Mouse (Mus musculus) 416B (cell line): ENCODE measurements at regions not wholly inside any gene's neighbourhood (a gene's known extent, or its start where the extent isn't known, plus 50 kb on each side); places are given as distances from the start of the nearest gene placed in this dataset.

Source experiments
- DNase-seq: peaks from one replicate; pipeline ENCODE4 v3.0.0; 2011; ENCODE audit warnings: low read depth

GRCm38 (mm10) chr7:113621316-113621715 is 107.7 kb downstream of the Far1 start:
- no peak for DNase-seq

GRCm38 (mm10) chr7:113621898-113622510 is 108.4 kb downstream of the Far1 start:
- no peak for DNase-seq

- no peak for DNase-seq
These were observed 109.7 kb downstream of the Far1 start for GRCm38 (mm10) chr7:113623296-113623695.

DNA sequence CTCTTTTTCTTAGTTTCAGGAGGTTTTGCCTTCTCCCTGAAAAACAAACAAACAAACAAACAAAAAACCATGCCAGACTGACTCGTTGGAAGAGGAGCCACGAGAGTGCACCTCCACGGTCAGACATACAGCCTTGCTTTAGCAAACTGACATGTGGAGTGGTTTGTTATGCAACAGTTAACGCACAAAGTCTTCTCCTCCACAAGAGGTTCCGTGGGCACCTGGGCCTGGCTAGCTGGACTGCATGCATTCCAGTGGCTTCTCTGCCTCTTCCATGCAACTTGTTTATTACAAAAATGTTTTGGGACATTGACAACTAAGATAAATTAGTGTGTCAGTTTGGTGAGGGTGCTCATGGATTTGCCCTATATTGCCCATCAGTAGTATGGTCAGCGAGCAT is 110.3 kb downstream of the Far1 start:
- DNase-seq, result no peak

- DNase-seq, result no peak
These were observed 113.1 kb downstream of the Far1 start for GRCm38 (mm10) chr7:113626734-113627133.

GRCm38 (mm10) chr7:113637011-113637600 is 123.5 kb downstream of the Far1 start:
- no peak for DNase-seq

GRCm38 (mm10) chr7:113638098-113638497 is 124.5 kb downstream of the Far1 start:
- no peak for DNase-seq

GRCm38 (mm10) chr7:113642540-113642939 is 123.3 kb upstream of the Spon1 start:
- no peak for DNase-seq

DNA sequence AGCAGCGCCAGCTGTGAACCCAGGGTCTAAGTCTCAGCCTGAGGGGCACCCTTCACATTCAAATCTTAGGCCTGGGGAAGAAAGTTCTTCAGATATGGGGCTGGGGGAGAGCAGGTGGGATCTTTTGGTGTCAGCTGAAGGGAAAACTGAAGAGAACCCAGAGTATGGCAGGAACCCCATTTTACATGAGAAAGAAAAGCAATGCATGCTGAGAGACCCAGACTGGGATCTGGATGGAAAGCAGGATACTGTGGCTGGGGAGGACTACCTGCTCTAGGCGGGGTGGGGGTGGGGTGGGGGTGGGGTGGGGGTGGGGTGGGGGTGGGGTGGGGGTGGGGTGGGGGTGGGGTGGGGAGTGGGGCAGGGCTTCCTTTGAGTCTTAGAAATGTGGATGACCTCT is 115.2 kb upstream of the Spon1 start:
- DNase-seq, result no peak

GRCm38 (mm10) chr7:113651696-113652095 is 114.1 kb upstream of the Spon1 start:
- DNase-seq, result no peak

DNA sequence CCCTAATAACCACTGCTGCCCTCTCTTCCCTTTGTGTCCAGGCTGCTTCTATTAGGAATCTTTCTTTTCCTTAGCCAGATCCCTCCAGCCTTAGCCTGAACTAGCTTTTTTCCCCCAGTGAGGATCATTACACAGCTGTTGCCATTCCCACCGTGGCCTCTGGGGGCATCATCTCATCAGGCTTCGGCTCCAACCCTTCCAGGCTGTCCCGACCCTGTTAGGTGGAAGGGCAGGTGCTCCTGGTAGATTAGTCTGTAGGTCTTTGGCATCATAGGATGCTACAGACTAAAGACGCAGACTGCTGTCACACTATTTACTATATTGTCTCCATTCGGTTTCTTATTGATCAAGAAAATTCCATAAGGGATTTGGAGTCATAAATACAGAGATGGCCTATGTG is 112.7 kb upstream of the Spon1 start:
- DNase-seq, result peak; percentile 4

DNA sequence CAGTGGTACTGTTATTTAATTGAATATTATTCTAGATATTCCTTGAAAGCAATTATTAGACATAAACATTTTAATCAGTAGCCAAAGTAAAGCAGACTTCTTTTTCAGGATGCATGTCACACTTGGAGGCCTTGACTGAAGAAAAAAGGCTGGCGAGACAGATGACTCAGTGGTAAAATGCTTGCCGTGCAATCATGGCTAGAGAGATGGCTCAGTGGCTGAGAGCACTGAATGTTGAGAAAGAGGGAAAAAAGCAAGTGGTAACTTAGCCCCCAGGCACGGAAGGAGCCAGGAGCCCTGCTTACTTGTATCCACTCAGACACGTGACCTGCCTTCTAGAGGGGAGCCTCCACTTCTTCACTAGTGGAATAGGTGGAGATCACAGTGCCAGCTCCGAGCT is 110.5 kb upstream of the Spon1 start:
- no peak for DNase-seq

DNA sequence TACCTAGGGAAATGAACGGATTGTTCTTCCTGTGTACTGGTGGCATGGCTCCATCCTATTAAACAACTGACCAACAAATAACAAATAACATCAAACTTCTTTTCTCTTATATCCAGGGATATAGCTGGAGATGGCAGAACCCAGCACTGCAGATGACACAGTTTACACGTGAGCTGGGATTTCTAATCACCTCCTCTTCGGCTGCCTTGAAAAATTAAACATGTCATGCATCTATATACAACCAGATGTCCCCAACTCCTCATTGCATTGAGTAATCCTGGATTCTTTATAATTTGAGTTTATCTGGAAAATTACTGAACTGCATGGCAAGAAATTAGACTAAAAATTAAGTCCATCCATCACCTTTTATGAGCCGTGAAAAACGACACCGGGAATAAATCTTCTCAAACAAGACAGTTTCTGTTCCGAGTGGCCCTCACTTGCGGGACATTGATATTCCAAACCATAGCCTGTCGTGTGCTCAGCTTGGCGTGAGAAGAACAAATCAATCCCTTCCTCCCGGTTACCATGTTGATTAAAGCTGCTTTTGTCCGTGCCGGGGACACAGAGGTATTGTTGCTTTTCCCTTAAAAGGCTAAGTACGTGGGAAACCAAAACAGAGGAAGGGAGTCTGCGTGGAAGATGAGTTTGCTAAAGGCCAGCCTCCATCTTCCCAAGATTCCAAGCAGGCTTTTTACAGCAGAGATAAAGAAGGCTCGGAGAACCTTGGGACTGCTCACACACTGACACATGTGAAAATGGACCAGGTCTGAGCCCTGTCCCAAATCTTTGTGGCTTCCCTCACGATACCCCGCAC is 92.8 kb upstream of the Spon1 start:
- DNase-seq, result no peak

GRCm38 (mm10) chr7:113673596-113673956 is 92.2 kb upstream of the Spon1 start:
- DNase-seq, result no peak

- DNase-seq, result no peak
These were observed 83.5 kb upstream of the Spon1 start for GRCm38 (mm10) chr7:113682271-113682670.

DNA sequence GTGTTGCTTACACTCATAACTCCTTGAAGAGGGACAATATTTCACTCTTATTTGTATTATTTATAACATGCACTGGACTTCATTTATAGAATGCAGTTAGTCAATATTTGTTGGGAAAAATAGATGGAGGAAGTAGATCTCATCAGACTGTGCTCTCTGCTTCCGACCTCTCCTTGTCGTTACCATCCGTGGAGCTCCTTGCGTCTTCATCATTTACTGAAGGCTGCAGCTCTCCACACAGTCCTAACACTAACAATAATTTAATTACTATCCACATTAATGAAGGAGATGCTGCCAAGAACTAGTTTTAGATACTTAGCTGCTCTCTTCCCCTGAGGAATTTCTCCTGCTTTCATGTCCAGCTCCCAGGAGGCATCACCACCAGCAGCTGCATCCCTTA is 80.4 kb upstream of the Spon1 start:
- DNase-seq, result no peak

GRCm38 (mm10) chr7:113686527-113686926 is 79.3 kb upstream of the Spon1 start:
- DNase-seq, result no peak

DNA sequence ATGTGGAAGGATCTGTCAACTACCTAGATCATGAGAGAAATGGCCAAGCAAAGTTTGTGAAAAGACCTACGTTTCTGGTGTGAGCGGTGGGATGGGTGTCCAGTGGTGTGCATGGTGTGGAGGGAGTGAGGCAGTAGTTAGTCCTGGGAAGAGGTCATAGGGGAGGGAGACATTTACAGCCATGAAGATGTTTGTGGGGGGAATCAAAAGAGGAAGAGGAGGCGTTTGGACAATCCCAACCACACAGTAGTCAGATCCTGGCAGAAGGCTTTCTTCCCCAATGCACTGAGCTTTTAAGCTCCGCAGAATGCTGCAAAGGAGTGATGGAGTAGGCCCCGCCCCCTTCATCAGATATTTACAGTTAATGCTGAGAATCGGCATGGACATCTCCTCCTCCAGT is 78.2 kb upstream of the Spon1 start:
- no peak for DNase-seq

GRCm38 (mm10) chr7:113688231-113688669 is 77.5 kb upstream of the Spon1 start:
- DNase-seq, result no peak

- DNase-seq, result no peak
These were observed 77.1 kb upstream of the Spon1 start for GRCm38 (mm10) chr7:113688717-113689116.

DNA sequence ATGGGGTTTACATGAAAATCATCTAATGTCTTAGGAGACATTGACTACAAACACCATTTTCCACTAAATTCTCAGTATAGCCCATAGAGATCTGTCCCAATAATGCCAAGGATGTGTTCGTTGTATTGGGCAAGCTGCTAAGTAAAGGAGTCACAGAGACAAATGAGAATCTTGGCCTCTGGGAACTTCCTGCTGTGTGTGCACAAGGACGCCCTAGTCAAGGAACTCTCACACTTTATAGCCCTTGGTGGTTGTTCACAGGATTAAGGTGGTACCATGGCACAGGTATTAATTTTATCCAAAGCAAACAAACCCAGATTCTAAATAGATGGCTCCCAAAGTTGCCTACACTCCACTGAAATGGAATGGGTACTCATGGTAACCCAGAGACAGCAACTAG is 76.7 kb upstream of the Spon1 start:
- no peak for DNase-seq

DNA sequence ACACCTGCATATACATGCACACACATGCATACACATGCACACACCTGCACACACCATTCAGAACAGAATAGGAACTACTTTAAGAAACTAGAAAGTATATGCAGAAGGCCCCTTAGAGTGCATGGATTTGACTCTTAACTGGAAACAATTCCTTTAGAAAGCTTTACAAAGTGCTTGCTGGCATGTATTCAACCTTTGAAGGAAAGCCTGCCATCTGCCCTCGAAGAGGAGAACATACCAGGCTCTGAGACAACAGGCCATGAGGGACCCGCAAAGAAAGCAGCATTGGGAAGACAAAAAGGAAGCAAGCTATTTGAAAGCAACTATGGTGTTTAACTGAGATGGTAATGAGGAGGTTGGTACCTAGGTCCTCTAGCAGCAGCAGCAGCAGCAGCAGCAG is 74.0 kb upstream of the Spon1 start:
- no peak for DNase-seq

GRCm38 (mm10) chr7:113693526-113693925 is 72.3 kb upstream of the Spon1 start:
- DNase-seq, result no peak
